Mouse (Mus musculus) stomach, postnatal 0 days (tissue): Measurements from ENCODE around the gene 4931428L18Rik.

ENCODE experiments used
- CTCF ChIP-seq: IDR thresholded peaks from 2 replicates; pipeline ENCODE4 v1.5.1; 2016; ENCODE audit warnings: antibody characterized with exemption, low read depth, mild to moderate bottlenecking, moderate library complexity
- EP300 ChIP-seq: optimal IDR thresholded peaks from 2 replicates; pipeline ENCODE3; 2016; ENCODE audit warnings: antibody characterized with exemption

DNA sequence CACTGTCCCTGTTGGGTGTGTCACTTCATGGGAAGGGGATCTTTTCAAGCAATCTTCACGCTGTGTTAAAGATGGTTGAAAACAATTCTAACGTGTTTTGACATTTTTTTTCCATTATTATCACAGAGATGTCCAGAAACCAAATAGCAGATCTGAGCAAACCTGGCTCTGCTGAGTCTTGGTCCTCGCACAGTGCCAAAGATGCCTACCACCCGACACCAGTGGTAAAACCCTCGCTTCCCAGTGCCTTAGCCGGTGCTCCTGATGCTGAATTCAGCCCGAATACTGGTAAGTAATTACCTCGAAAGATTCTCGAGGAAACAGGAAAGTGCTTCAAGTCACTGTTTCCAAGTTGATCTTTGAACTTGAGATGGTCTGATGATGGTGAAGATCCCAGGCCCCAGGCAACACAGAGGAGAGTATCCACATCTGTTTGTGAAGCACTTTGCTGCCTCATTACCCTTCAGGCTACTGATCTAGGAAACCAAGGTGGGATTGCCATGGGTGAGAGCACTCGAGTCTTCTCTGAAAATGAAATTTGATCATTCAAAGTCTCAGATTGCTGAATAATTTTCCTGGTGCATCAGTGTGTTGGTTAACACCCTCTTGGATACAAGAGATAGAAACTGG, 32.1 kb downstream of the 4931428L18Rik start:
- TF ChIP-seq CTCF, result no peak
- no peak for TF ChIP-seq EP300
